Mouse (Mus musculus): ENCODE results near the gene Umad1. TPM values are rescaled to one million over a fixed set of nuclear protein-coding genes. Genes with fewer than 3 reads are reported as not detected.

The Umad1 gene
- total RNA-seq, 1 experiment = 0.98 TPM

GRCm38 (mm10) chr6:8419485-8420186 lies 160.5 kb downstream of the Umad1 start:
- Histone ChIP-seq H3K36me3 (ENCODE audit: control insufficient read depth, insufficient read depth, low read length, poor library complexity, severe bottlenecking) (no peaks in the 10 kb centered on the region), H3K9me3 (ENCODE audit: control insufficient read depth, insufficient read depth, low read depth, low read length) (no peaks in the 10 kb centered on the region), H3K4me1 (ENCODE audit: control insufficient read depth in 2 of 2, insufficient read depth in 2 of 2, low read length in 2 of 2, poor library complexity in 1 of 2) (no peaks in the 10 kb centered on the region), H3K4me3 (ENCODE audit: insufficient read depth in 1 of 2, low read depth in 1 of 2, low read length in 2 of 2, poor library complexity in 1 of 2, severe bottlenecking in 1 of 2) (no peak overlapping the region), H3K9ac (ENCODE audit: insufficient read depth, low read depth, low read length, poor library complexity, severe bottlenecking) (no peak overlapping the region), H3K27ac (ENCODE audit: insufficient read depth, low read depth, low read length, poor library complexity, severe bottlenecking) (no peak overlapping the region)
- TF ChIP-seq HCFC1 (IDR thresholded peaks at IDR 0.05; ENCODE audit: borderline replicate concordance, insufficient read depth, low read length) = no peak
- TF ChIP-seq CHD2 (IDR thresholded peaks at IDR 0.05; ENCODE audit: low read depth, low read length) = no peak
- TF ChIP-seq MAFK (IDR thresholded peaks at IDR 0.05; ENCODE audit: insufficient read depth, low read depth, low read length) = no peak
- no peak for TF ChIP-seq ZNF384 (IDR thresholded peaks at IDR 0.05; ENCODE audit: low read depth, low read length)
- no peak for TF ChIP-seq ZC3H11A (IDR thresholded peaks at IDR 0.05; ENCODE audit: borderline replicate concordance, low read depth, low read length)
- DNase-seq (ENCODE audit: low read depth, low spot score) = no peak
- in situ Hi-C loops (cut with MboI; ENCODE audit: low sequenced_read_pairs in 2 of 2, unreplicated experiment in 2 of 2) = no loop called here

- TF ChIP-seq ZC3H11A (IDR thresholded peaks at IDR 0.05; ENCODE audit: borderline replicate concordance, low read depth, low read length) (no peak), MAFK (IDR thresholded peaks at IDR 0.05; ENCODE audit: insufficient read depth, low read depth, low read length) (no peak), ZNF384 (IDR thresholded peaks at IDR 0.05; ENCODE audit: low read depth, low read length) (no peak), HCFC1 (IDR thresholded peaks at IDR 0.05; ENCODE audit: borderline replicate concordance, insufficient read depth, low read length) (no peak), CHD2 (IDR thresholded peaks at IDR 0.05; ENCODE audit: low read depth, low read length) (no peak)
- no peak for DNase-seq (ENCODE audit: low read depth, low spot score)
- in situ Hi-C loops (cut with MboI; ENCODE audit: low sequenced_read_pairs in 2 of 2, unreplicated experiment in 2 of 2) = no loop called here
- H3K36me3 ChIP-seq (ENCODE audit: control insufficient read depth, insufficient read depth, low read length, poor library complexity, severe bottlenecking) = no peaks in the 10 kb centered on the region
- H3K9me3 ChIP-seq (ENCODE audit: control insufficient read depth, insufficient read depth, low read depth, low read length) = no peaks in the 10 kb centered on the region
- no peak overlapping the region for H3K4me3 ChIP-seq (ENCODE audit: insufficient read depth in 1 of 2, low read depth in 1 of 2, low read length in 2 of 2, poor library complexity in 1 of 2, severe bottlenecking in 1 of 2)
- no peak overlapping the region for H3K27ac ChIP-seq (ENCODE audit: insufficient read depth, low read depth, low read length, poor library complexity, severe bottlenecking)
- no peak overlapping the region for H3K9ac ChIP-seq (ENCODE audit: insufficient read depth, low read depth, low read length, poor library complexity, severe bottlenecking)
- no peaks in the 10 kb centered on the region for H3K4me1 ChIP-seq (ENCODE audit: control insufficient read depth in 2 of 2, insufficient read depth in 2 of 2, low read length in 2 of 2, poor library complexity in 1 of 2)
Observed at GRCm38 (mm10) chr6:8420187-8420503, 161.1 kb downstream of the Umad1 start.

- Histone ChIP-seq H3K9ac (ENCODE audit: insufficient read depth, low read depth, low read length, poor library complexity, severe bottlenecking) (no peak overlapping the region), H3K9me3 (ENCODE audit: control insufficient read depth, insufficient read depth, low read depth, low read length) (no peaks in the 10 kb centered on the region), H3K27ac (ENCODE audit: insufficient read depth, low read depth, low read length, poor library complexity, severe bottlenecking) (no peak overlapping the region), H3K4me1 (ENCODE audit: control insufficient read depth in 2 of 2, insufficient read depth in 2 of 2, low read length in 2 of 2, poor library complexity in 1 of 2) (no peaks in the 10 kb centered on the region), H3K4me3 (ENCODE audit: insufficient read depth in 1 of 2, low read depth in 1 of 2, low read length in 2 of 2, poor library complexity in 1 of 2, severe bottlenecking in 1 of 2) (no peak overlapping the region), H3K36me3 (ENCODE audit: control insufficient read depth, insufficient read depth, low read length, poor library complexity, severe bottlenecking) (no peaks in the 10 kb centered on the region)
- TF ChIP-seq MAFK (IDR thresholded peaks at IDR 0.05; ENCODE audit: insufficient read depth, low read depth, low read length) (no peak), ZNF384 (IDR thresholded peaks at IDR 0.05; ENCODE audit: low read depth, low read length) (no peak), CHD2 (IDR thresholded peaks at IDR 0.05; ENCODE audit: low read depth, low read length) (no peak), HCFC1 (IDR thresholded peaks at IDR 0.05; ENCODE audit: borderline replicate concordance, insufficient read depth, low read length) (no peak), ZC3H11A (IDR thresholded peaks at IDR 0.05; ENCODE audit: borderline replicate concordance, low read depth, low read length) (no peak)
- DNase-seq (ENCODE audit: low read depth, low spot score) = no peak
- in situ Hi-C loops (cut with MboI; ENCODE audit: low sequenced_read_pairs in 2 of 2, unreplicated experiment in 2 of 2) = no loop called here
Observed at GRCm38 (mm10) chr6:8421421-8421820, 162.3 kb downstream of the Umad1 start.

- Histone ChIP-seq H3K9me3 (ENCODE audit: control insufficient read depth, insufficient read depth, low read depth, low read length) (no peaks in the 10 kb centered on the region), H3K9ac (ENCODE audit: insufficient read depth, low read depth, low read length, poor library complexity, severe bottlenecking) (no peak overlapping the region), H3K27ac (ENCODE audit: insufficient read depth, low read depth, low read length, poor library complexity, severe bottlenecking) (no peak overlapping the region), H3K4me1 (ENCODE audit: control insufficient read depth in 2 of 2, insufficient read depth in 2 of 2, low read length in 2 of 2, poor library complexity in 1 of 2) (no peaks in the 10 kb centered on the region), H3K36me3 (ENCODE audit: control insufficient read depth, insufficient read depth, low read length, poor library complexity, severe bottlenecking) (no peaks in the 10 kb centered on the region), H3K4me3 (ENCODE audit: insufficient read depth in 1 of 2, low read depth in 1 of 2, low read length in 2 of 2, poor library complexity in 1 of 2, severe bottlenecking in 1 of 2) (no peak overlapping the region)
- DNase-seq (ENCODE audit: low read depth, low spot score) = no peak
- no peak for TF ChIP-seq HCFC1 (IDR thresholded peaks at IDR 0.05; ENCODE audit: borderline replicate concordance, insufficient read depth, low read length)
- no peak for TF ChIP-seq ZNF384 (IDR thresholded peaks at IDR 0.05; ENCODE audit: low read depth, low read length)
- TF ChIP-seq ZC3H11A (IDR thresholded peaks at IDR 0.05; ENCODE audit: borderline replicate concordance, low read depth, low read length) = no peak
- no peak for TF ChIP-seq MAFK (IDR thresholded peaks at IDR 0.05; ENCODE audit: insufficient read depth, low read depth, low read length)
- TF ChIP-seq CHD2 (IDR thresholded peaks at IDR 0.05; ENCODE audit: low read depth, low read length) = no peak
- in situ Hi-C loops (cut with MboI; ENCODE audit: low sequenced_read_pairs in 2 of 2, unreplicated experiment in 2 of 2) = no loop called here
Observed at GRCm38 (mm10) chr6:8421959-8422581, 163.0 kb downstream of the Umad1 start.
